Mouse (Mus musculus) CD8-positive naive resting alpha-beta T cell, adult 2 months (primary cell): Measurements from ENCODE around the gene Ifna6.

ENCODE experiments used
- DNase-seq, 2 experiments: peaks; one replicate each; pipeline ENCODE4 v3.0.0; 2022; ENCODE audit warnings: low read depth in 2 of 2, low spot score in 2 of 2

Gene Ifna6

GRCm38 (mm10) chr4:88841438-88841911, 14.3 kb downstream of the Ifna6 start, which contains the start of gene Ifna4:
Gene Ifna4, plus strand, starts transcription at chr4:88841861.
- DNase-seq: no peak

GRCm38 (mm10) chr4:88845334-88845733, 18.1 kb downstream of the Ifna6 start:
- DNase-seq: peak in 1 of 2 experiments; percentile 21

GRCm38 (mm10) chr4:88849698-88850097, 22.5 kb downstream of the Ifna6 start, which contains the start of gene Ifna1:
Gene Ifna1, plus strand, starts transcription at chr4:88850087.
- DNase-seq: no peak

GRCm38 (mm10) chr4:88851026-88851763, 24.0 kb downstream of the Ifna6 start:
- DNase-seq: no peak

- DNase-seq: no peak
Measured at GRCm38 (mm10) chr4:88859214-88859613, 32.0 kb downstream of the Ifna6 start.

GRCm38 (mm10) chr4:88863309-88863708, 36.1 kb downstream of the Ifna6 start:
- DNase-seq: no peak

- peak; percentile 58 to 72 for DNase-seq
Measured at GRCm38 (mm10) chr4:88864599-88864998, 37.4 kb downstream of the Ifna6 start.

GRCm38 (mm10) chr4:88865011-88865569, 37.9 kb downstream of the Ifna6 start:
- DNase-seq: no peak

- peak; percentile 81 to 86 for DNase-seq
Measured at GRCm38 (mm10) chr4:88867366-88867925, 40.2 kb downstream of the Ifna6 start.

GRCm38 (mm10) chr4:88867926-88868911, 41.0 kb downstream of the Ifna6 start:
- DNase-seq: peak; percentile 59 to 73

- peak; percentile 30 to 43 for DNase-seq
Measured at GRCm38 (mm10) chr4:88872691-88873090, 45.5 kb downstream of the Ifna6 start.

- DNase-seq: no peak
Measured at GRCm38 (mm10) chr4:88875435-88876095, 48.3 kb downstream of the Ifna6 start.

- no peak for DNase-seq
Measured at GRCm38 (mm10) chr4:88876520-88876919, 49.3 kb downstream of the Ifna6 start.
